Mouse (Mus musculus): ENCODE data around the gene Laptm4a. TPM values are rescaled to one million over a fixed set of nuclear protein-coding genes. Genes with fewer than 3 reads are reported as not detected.
A peak's percentile ranks its signal among the peaks of the same experiment; 100 is the strongest.

Gene Laptm4a
- polyA plus RNA-seq, 2 experiments, result 45.9 to 63.4 TPM

- TF ChIP-seq CTCF (IDR thresholded peaks at IDR 0.05; ENCODE audit: low read depth) (no peak), EP300 (IDR thresholded peaks at IDR 0.05; ENCODE audit: low read depth) (no peak)
- Histone ChIP-seq H3K9me3 (ENCODE audit: control insufficient read depth, low read length) (no peaks in the 10 kb centered on the region), H3K27me3 (ENCODE audit: control insufficient read depth, insufficient read depth, low read length) (peaks cover 9% of the 10 kb centered on the region), H3K4me2 (ENCODE audit: low read depth) (peak within 1 kb of the TSS; percentile 72), H3K27ac (no peak within 1 kb of the TSS), H3K4me3 (ENCODE audit: insufficient read depth in 1 of 2, low read depth in 2 of 2, low read length in 2 of 2) (peak within 1 kb of the TSS; percentile 54 to 82), H3K9ac (replicated peaks) (0 out of 2 replicates have a peak within 1 kb of the TSS, but pooled peaks have one; percentile 2), H3K4me1 (replicated peaks; ENCODE audit: control insufficient read depth in 2 of 2, insufficient read depth in 2 of 2, low read length in 1 of 2) (peaks cover 0 to 5% of the 10 kb centered on the region in 2 experiments; a peak in 1 of 4 replicates), H3K36me3 (replicated peaks; ENCODE audit: control insufficient read depth, insufficient read depth, low read depth) (no peaks in the 10 kb centered on the region)
- DNase-seq (ENCODE audit: low read depth in 3 of 3, low spot score in 3 of 3), result peak; percentile 47 to 53 (median 53)
- peak; percentile 74 for ATAC-seq (ENCODE audit: insufficient read depth)
- under 1% methylated on average over 43 of the region's 45 CpGs for WGBS (ENCODE audit: insufficient replicate concordance)
Measured at GRCm38 (mm10) chr12:8973820-8974465, 52.5 kb downstream of the Laptm4a start, which contains the start of gene Wdr35. TSS of gene Wdr35 (plus strand) at chr12:8973892.

- Histone ChIP-seq H3K36me3 (replicated peaks; ENCODE audit: control insufficient read depth, insufficient read depth, low read depth) (no peaks in the 10 kb centered on the region), H3K4me3 (ENCODE audit: insufficient read depth in 1 of 2, low read depth in 2 of 2, low read length in 2 of 2) (no peak overlapping the region), H3K27me3 (ENCODE audit: control insufficient read depth, insufficient read depth, low read length) (peaks cover 7% of the 10 kb centered on the region; the same call in 1 of the 2 replicates), H3K4me1 (replicated peaks; ENCODE audit: control insufficient read depth in 2 of 2, insufficient read depth in 2 of 2, low read length in 1 of 2) (peaks cover 0 to 5% of the 10 kb centered on the region in 2 experiments; a peak in 1 of 4 replicates), H3K27ac (no peak overlapping the region), H3K9me3 (ENCODE audit: control insufficient read depth, low read length) (no peaks in the 10 kb centered on the region), H3K9ac (replicated peaks) (no peak overlapping the region), H3K4me2 (ENCODE audit: low read depth) (no peak overlapping the region)
- 68% methylated on average over 3 of the region's 3 CpGs for WGBS (ENCODE audit: insufficient replicate concordance)
- ATAC-seq (ENCODE audit: insufficient read depth), result no peak
- TF ChIP-seq CTCF (IDR thresholded peaks at IDR 0.05; ENCODE audit: low read depth) (no peak), EP300 (IDR thresholded peaks at IDR 0.05; ENCODE audit: low read depth) (no peak)
- DNase-seq (ENCODE audit: low read depth in 3 of 3, low spot score in 3 of 3), result no peak
Measured at GRCm38 (mm10) chr12:8975076-8975475, 53.6 kb downstream of the Laptm4a start.

Other genes starting within 250 kb of the Laptm4a start
- gene Pum2, start 247.5 kb upstream of the Laptm4a start, polyA plus RNA-seq (2012; rRNA removed), result 17.3 and 20.6 TPM in 2 replicates
- gene Pum2, start 247.5 kb upstream of the Laptm4a start, polyA plus RNA-seq (2014; fragmentation: Nextera tagmentation; extraction: Ambion mirVana), result 18.4 and 20.8 TPM in 2 replicates
- 12.6 and 16.8 TPM in 2 replicates for gene Sdc1, start 150.3 kb upstream of the Laptm4a start, polyA plus RNA-seq (2012; rRNA removed)
- gene Sdc1, start 150.3 kb upstream of the Laptm4a start, polyA plus RNA-seq (2014; fragmentation: Nextera tagmentation; extraction: Ambion mirVana), result 15.5 and 15.8 TPM in 2 replicates
- gene Matn3, start 26.3 kb downstream of the Laptm4a start, polyA plus RNA-seq (2012; rRNA removed), result 0.04 and 0.07 TPM in 2 replicates
- gene Matn3, start 26.3 kb downstream of the Laptm4a start, polyA plus RNA-seq (2014; fragmentation: Nextera tagmentation; extraction: Ambion mirVana), result 0.03 and 0.14 TPM in 2 replicates
- 0.31 and 0.63 TPM in 2 replicates for gene Wdr35, start 52.2 kb downstream of the Laptm4a start, polyA plus RNA-seq (2012; rRNA removed)
- gene Wdr35, start 52.2 kb downstream of the Laptm4a start, polyA plus RNA-seq (2014; fragmentation: Nextera tagmentation; extraction: Ambion mirVana), result 1.4 and 2.0 TPM in 2 replicates
- gene Ttc32, start 108.3 kb downstream of the Laptm4a start, polyA plus RNA-seq (2012; rRNA removed), result 3.7 and 6.0 TPM in 2 replicates
- 13.9 and 14.1 TPM in 2 replicates for gene Ttc32, start 108.3 kb downstream of the Laptm4a start, polyA plus RNA-seq (2014; fragmentation: Nextera tagmentation; extraction: Ambion mirVana)

Measured in liver, embryonic 14.5 days (tissue).